ENCODE assay signal across 10 mouse cellular contexts in genomic region chr3:146900094-146900493, GRCm38 (mm10). TPM values are rescaled to one million over a fixed set of nuclear protein-coding genes. Genes with fewer than 3 reads are reported as not detected.
DNase-seq lines count a peak whose midpoint lies in the region; ATAC-seq and TF ChIP-seq lines count a peak whose summit lies in the region.
"Had no signal": no experiment of that assay in that cellular context is flagged by ENCODE, and none has a peak within 500 bp of the region (broad histone marks: within the 10 kb centered on the region; RNA-seq: fewer than 3 reads in every experiment).

No protein-coding gene starts in this region.

- H3K36me3 ChIP-seq in heart, adult 2 months (ENCODE audit: control insufficient read depth, insufficient read depth, low read length): no peaks in the 10 kb centered on the region
- H3K36me3 ChIP-seq in liver, postnatal 0 days (replicated peaks; ENCODE audit: insufficient read depth, low read length): no peaks in the 10 kb centered on the region
- H3K36me3 ChIP-seq: liver, embryonic 13.5 days; stomach, embryonic 15.5 days had no signal

- no peaks in the 10 kb centered on the region for H3K79me2 ChIP-seq in heart, adult 2 months (replicated peaks; ENCODE audit: control insufficient read depth, insufficient read depth, low read length)

- H3K4me2 ChIP-seq in liver, postnatal 0 days (ENCODE audit: low read depth, low read length): no peak overlapping the region
- H3K4me2 ChIP-seq: liver, embryonic 13.5 days; stomach, embryonic 15.5 days had no signal

- no peak for TF ChIP-seq POLR2A in heart, adult 2 months (IDR thresholded peaks at IDR 0.05; ENCODE audit: insufficient read depth, low read depth, low read length)
- TF ChIP-seq POLR2A in lung, adult 2 months (IDR thresholded peaks at IDR 0.05; ENCODE audit: borderline replicate concordance, extremely low read depth, low read depth, low read length): no peak

- DNase-seq in heart, adult 2 months: no peak
- DNase-seq in heart, adult 8-10 months (ENCODE audit: low spot score): no peak
- no peak for DNase-seq in lung, adult 2 months
- DNase-seq in lung, adult 18-20 months: no peak
- DNase-seq in ES-CJ7 (ENCODE audit: low read depth, low spot score): peak; percentile 20
- no peak for DNase-seq in liver, postnatal 0 days
- no peak for DNase-seq in cerebellum, adult 9-11 months
- DNase-seq: liver, embryonic 13.5 days had no signal

- H3K27ac ChIP-seq in heart, adult 2 months: no peak overlapping the region
- H3K27ac ChIP-seq in liver, postnatal 0 days (ENCODE audit: low read depth): no peak overlapping the region
- H3K27ac ChIP-seq: liver, embryonic 13.5 days; stomach, embryonic 15.5 days had no signal

- no peak overlapping the region for H3K9ac ChIP-seq in heart, adult 2 months (ENCODE audit: low read depth, low read length)
- no peak overlapping the region for H3K9ac ChIP-seq in liver, postnatal 0 days (replicated peaks)
- H3K9ac ChIP-seq: liver, embryonic 13.5 days; stomach, embryonic 15.5 days had no signal

- H3K27me3 ChIP-seq in heart, adult 2 months (ENCODE audit: control insufficient read depth, insufficient read depth, low read length): no peaks in the 10 kb centered on the region
- H3K27me3 ChIP-seq in liver, postnatal 0 days (ENCODE audit: insufficient read depth, low read length): no peaks in the 10 kb centered on the region
- H3K27me3 ChIP-seq: liver, embryonic 13.5 days; stomach, embryonic 15.5 days had no signal

- intact Hi-C loops in heart, adult 2 months (cut with DNase I): no loop called here

- TF ChIP-seq EP300 in heart, adult 2 months (IDR thresholded peaks at IDR 0.05; ENCODE audit: insufficient read depth, low read depth, low read length): no peak
- no peak for TF ChIP-seq EP300 in liver, postnatal 0 days (IDR thresholded peaks at IDR 0.05; ENCODE audit: low read depth)

- H3K4me3 ChIP-seq in heart, adult 2 months: no peak overlapping the region
- H3K4me3 ChIP-seq in lung, adult 2 months (replicated peaks; ENCODE audit: extremely low read depth, low read depth, low read length): no peak overlapping the region
- H3K4me3 ChIP-seq in liver, postnatal 0 days (ENCODE audit: low read depth, low read length): no peak overlapping the region
- H3K4me3 ChIP-seq: liver, embryonic 13.5 days; stomach, embryonic 15.5 days had no signal

- no peaks in the 10 kb centered on the region for H3K4me1 ChIP-seq in heart, adult 2 months (ENCODE audit: control insufficient read depth, insufficient read depth, low read length)
- H3K4me1 ChIP-seq in lung, adult 2 months (ENCODE audit: control insufficient read depth, insufficient read depth, low read length): no peaks in the 10 kb centered on the region
- no peaks in the 10 kb centered on the region for H3K4me1 ChIP-seq in liver, postnatal 0 days (ENCODE audit: insufficient read depth)
- H3K4me1 ChIP-seq: liver, embryonic 13.5 days; stomach, embryonic 15.5 days had no signal

- no peak for ATAC-seq in liver, postnatal 0 days
- ATAC-seq in monocyte, adult 5-6 weeks (replicated peaks; ENCODE audit: insufficient number of reproducible peaks, low FRiP score, low TSS enrichment, poor library complexity, severe bottlenecking): no peak

- H3K9me3 ChIP-seq in liver, postnatal 0 days (ENCODE audit: low read length): no peaks in the 10 kb centered on the region
- H3K9me3 ChIP-seq: liver, embryonic 13.5 days; stomach, embryonic 15.5 days had no signal

- TF ChIP-seq CTCF in heart, adult 2 months (IDR thresholded peaks at IDR 0.05): peak; percentile 68
- peak; percentile 42 for TF ChIP-seq CTCF in lung, adult 2 months (IDR thresholded peaks at IDR 0.05; ENCODE audit: insufficient read depth, low read length)
- peak; percentile 25; the same call in 1 of the 2 replicates for TF ChIP-seq CTCF in liver, postnatal 0 days (IDR thresholded peaks at IDR 0.05; ENCODE audit: low read depth)

- 88% methylated on average over 3 of the region's 3 CpGs for WGBS in heart, adult 2 months
- 89% methylated on average over 3 of the region's 3 CpGs for WGBS in lung, adult 2 months
- 87% methylated on average over 3 of the region's 3 CpGs for WGBS in liver, postnatal 0 days (ENCODE audit: insufficient replicate concordance)

RNA-seq across cellular contexts. Expression of gene Ttll7, which starts 47.9 kb away (rescaled TPM):
- 1 to 10 TPM; 4.3 to 6.1 TPM for total RNA-seq in heart, adult 2 months (2021)
- 1.6 and 2.1 TPM in 2 replicates for polyA plus RNA-seq in heart, adult 2 months (2012; rRNA removed)
- 1 to 10 TPM; 8.9 to 9.9 (median 9.4) TPM for total RNA-seq in heart, adult 8-10 months (2022)
- 7.0 and 9.2 TPM in 2 replicates for polyA plus RNA-seq in lung, adult 2 months (2012; rRNA removed)
- polyA plus RNA-seq in liver, postnatal 0 days (2015; fragmentation: Nextera tagmentation; extraction: Ambion mirVana): 0.52 and 0.79 TPM in 2 replicates
- 0.19 TPM in 1 of 3 replicates, not detected in the others for total RNA-seq in monocyte, adult 5-6 weeks (2017)
